Mouse (Mus musculus): ENCODE data around the gene Tesmin.

Tesmin gene

DNA sequence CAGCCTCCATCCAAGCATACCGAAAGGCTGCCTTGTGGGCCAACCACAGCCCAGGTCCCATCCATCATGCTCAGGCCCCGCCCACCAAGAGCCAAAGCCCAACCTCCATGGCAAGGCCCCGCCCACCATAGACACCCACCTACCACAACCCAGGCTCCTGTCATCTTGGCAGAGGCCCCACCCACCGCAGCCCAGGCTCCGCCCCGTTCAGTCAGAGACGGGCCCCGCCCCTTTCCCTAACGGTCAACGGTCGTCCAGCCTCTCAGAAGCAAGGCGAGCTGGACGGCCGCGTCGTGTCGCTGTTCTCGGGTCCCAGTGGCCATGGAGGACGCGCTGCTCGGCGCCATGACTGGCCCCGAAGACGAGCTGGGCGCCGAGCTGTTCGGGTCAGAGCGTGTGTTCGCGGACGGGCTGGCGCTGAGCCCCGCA, at the start of gene Tesmin:
Gene Tesmin, plus strand, starts transcription at position 229 of the 429 bp plus-strand sequence.
- DNase-seq (ENCODE audit: low spot score): peak; percentile 58

DNA sequence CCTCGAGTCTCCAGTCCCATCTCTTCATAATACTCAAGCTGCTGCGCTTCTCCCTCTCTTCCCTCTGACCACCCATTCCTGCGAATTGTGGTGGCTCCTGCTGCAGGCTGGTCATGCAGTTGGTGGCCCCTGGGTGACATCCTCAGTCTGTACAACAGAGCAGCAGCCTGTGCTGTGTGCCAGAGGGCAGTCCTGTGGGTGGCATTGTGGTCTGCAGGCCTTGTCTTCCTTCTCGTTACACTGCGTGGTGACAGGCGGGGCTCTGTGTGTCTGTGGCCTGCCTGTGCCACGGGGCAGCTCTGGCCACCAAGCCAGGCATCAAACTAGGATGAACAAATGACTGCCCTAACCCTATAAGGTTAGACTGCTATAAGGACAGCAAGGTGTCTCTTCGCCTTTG, 49.5 kb upstream of the Tesmin start:
- no peak for DNase-seq (ENCODE audit: low spot score)

DNA sequence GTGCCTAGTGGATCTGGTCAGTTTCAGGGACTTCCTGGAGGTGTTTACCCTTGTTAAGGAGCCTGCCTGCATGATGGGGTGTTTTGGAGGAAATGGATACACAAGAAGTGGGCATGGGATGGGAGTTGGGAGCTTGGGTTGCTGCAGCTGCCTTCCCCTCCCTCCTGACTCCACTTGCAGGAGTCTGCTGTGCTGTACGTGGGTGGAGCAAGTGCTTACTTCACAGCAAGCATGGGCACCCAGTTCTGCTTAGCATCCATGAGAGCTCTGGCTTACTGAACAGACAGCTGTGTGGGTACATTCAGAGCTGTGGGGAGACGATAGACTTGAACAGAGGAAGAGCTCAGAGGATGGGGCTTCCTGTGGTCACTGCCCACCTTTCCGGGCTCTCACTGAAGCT, 47.6 kb upstream of the Tesmin start:
- no peak for DNase-seq (ENCODE audit: low spot score)

DNA sequence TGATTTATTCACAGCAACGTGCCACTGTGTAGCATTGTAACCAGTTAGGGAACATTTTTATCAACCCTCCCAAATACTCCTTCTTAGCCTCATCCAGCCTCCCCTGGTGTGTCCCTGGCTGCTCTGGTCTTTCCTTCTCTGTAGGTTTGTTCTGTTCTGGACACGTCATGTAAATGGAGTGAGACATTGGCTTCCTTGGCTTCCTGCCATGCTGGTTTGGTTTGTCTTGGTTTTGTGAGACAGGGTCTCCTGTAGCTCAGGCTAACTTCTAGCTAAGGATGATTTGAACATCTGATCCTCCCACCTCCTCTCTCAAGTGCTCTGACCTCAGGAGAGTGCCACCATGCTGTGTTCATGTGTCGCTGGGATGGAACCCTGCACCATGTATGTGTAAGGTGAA, 44.7 kb upstream of the Tesmin start:
- DNase-seq (ENCODE audit: low spot score): no peak

DNA sequence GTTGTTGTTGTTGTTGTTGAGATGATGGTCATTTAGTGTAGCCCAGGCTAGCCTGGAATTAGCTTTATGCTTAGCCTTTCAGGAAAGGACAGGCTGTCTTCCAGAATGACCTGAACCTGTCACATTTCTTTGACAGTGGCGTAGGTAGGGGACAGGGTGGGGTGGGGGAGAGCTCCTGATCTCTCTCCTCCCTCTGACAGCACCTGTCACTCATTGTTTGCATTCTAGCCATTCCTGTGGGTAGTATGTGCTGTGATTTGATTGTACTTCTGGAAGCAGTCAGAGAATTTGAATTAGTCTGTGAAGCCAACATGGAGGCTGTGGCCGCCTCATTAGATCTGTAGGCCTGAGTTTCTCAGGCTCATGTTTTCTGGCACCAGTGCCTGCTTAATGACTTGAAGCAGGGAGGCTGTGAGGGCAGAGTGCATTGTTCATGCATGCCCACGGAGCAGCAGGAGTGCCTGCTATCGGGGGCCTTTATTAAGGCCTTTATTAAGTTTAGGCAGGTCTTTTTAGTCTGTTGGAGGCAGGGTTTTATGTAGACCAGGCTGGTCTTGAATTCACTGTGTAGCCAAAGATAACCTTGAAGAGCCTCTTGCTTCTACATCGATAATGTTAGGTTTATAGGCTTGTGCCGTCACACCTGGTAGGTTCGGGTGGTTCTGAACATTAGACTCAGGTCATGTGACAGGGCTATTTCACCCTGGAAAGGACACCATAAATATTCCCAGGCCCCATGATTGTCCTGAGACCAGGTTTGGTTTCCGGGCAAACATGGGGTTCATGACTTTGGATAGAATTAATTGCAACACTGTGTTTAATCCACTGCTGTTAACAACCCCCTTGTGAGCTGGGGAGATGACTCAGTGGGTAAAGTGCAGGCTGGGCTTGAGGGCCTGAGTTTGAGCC, 43.8 kb upstream of the Tesmin start:
- DNase-seq (ENCODE audit: low spot score): no peak

DNA sequence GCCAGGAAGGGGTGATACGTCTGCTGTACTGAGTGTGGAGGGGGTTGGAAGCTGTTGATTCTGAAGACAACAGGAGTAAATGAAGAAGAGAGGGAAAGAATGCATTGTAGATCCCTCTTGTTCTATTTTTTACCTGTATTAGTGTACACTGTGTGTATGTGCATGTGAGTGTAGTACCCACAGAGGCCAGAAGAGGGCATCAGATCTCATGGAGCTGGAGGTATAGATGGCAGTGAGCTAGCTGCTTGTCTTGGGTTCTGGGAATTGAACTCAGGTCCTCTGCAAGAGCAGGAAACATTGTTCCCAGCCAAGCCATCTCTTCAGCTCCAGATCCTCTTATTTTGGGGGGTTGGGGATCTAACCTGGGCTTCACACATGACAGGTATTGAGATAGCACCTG, 40.9 kb upstream of the Tesmin start:
- DNase-seq (ENCODE audit: low spot score): no peak

DNA sequence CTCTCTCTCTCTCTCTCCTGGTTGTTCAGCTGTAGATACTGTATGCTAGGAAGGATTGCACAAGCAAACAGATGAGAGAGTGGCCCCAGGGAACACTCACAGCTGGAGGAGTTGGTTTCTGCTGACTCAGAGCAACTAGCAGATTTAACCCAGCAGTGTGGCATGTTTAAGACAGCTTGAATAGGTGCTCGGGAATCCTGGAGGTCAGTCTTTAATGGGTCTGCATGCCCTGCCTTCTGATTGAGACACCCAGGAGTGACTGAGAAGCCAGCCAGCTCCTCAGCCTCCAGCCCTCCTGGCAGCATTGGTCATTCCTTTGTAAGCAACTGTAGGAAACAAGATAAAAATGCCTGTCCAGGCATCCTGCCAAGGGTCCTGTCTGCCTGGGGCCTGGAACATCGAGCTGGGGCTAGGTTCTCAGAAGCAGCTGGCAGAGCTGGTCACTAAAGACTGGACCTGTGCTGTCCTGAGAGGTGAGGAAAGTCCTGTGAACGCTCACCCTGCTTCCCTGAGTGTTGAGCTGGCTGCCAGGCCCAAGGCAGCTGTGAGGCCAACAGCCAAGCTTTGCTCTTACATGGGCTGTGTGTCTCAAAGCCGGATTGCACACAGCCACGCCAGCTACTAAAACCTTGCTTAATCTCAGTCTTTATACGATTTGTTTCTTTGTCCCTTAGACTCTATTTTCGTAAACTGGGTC, 35.1 kb upstream of the Tesmin start:
- peak; percentile 22 for DNase-seq (ENCODE audit: low spot score)

DNA sequence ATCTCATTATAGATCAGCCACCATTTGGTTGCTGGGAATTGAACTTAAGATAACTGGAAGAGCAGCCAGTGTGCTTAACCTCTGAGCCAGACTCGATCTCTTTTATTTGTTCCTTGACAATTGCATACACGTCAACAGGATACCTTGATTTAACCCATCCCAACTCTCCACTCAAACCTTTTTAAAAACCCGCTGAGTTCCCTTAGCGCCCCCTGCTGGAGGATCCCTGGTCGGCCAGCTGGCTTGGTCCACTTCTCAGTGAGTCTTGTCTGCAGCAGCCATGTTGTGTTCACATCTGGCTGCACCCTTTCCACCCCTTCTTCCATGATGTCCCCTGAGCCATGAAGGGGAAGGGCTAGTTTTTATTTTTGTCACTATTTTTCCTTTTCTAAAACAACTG, 33.6 kb upstream of the Tesmin start:
- no peak for DNase-seq (ENCODE audit: low spot score)

DNA sequence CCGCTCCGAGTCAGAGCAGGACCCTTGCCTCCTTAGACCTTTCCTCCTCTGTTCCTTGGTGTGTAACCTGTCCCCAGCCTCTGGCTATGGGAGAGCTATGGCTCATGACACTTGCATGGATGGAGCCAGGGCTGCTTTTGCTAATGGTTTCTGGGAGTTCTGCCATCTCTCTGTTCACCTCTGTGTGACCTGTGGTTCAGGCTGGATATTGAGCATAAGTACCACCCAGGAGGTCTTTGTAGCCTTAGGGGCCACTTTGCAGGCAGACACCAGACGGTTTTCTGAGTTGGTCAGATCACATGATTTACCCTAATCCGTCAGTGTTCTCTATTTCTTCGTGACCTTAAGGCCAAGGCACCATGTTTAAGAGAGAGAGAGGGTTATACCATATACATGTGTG, 32.1 kb upstream of the Tesmin start:
- no peak for DNase-seq (ENCODE audit: low spot score)

DNA sequence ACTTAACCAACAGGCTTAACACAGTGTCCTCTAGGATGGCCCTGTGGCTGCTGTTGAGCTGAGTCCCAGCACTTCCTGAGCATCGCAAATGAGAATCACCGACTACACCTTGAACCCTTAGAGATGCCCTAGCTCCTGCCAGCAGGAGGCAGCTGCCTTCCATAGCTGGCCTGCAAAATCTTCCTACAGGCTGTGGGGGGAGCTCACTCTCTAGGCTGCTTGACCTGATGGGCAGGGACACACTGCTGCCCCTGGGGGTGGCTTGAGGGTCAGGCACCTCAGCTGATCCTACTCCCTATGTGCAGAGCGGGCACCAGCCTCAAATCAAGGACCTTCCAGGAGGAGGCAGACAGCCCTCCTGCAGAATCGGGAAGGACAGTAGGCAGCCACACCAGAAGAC, 31.0 kb upstream of the Tesmin start:
- no peak for DNase-seq (ENCODE audit: low spot score)

DNA sequence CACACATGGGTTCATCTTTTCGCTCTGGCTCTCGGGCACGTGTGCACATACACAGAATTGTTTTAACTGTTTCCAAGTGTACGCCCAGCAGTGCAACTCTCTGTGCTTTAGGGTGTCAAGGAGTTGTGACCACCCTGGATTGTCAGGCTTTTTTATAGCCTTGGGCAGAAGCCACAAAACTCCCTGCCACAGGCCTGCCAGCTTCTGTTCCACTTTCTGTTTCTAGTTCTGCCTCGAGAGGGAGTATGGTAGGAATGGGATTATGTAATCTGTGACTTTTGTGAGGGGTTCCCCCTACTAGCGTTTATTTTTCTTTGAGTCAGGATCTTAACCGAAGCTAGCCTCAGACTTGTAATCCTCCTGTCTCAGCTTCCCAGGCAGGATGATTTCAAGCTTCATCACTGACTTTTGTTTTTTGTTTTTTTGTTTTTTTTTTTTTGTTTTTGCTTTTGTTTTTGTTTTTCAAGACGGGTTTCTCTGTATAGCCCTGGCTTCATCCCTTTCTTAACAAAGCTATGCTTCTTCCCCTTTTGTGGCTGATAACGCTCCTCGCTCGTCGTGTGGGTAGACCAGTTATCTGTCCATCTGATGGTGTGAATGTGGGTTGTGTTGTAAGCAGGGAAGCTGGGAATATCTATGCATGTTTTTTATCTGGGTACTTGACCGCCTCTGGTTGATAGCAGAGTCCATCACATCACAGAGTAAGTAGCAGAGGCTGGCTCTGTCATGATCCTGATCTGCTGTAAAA, 28.6 kb upstream of the Tesmin start:
- no peak for DNase-seq (ENCODE audit: low spot score)

DNA sequence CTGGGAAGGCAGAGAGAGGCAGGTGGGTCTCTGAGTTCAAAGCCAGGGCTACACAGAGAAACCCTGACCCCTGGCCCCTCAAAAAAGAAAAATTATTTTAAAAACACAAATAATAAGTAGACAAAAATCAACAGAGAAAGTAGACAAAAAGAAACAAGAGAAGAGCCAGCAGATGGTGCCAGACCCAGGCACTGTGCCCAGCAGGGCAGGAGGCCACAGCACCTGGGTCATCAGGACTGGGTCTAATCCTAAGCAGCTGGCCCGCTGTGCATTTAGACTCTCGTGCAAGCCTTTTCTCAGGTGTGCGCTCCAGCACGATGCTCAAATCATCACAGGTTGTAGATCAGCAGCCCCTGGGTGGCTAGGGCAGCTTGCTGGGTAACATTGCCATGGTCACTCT, 25.1 kb upstream of the Tesmin start:
- DNase-seq (ENCODE audit: low spot score): no peak

DNA sequence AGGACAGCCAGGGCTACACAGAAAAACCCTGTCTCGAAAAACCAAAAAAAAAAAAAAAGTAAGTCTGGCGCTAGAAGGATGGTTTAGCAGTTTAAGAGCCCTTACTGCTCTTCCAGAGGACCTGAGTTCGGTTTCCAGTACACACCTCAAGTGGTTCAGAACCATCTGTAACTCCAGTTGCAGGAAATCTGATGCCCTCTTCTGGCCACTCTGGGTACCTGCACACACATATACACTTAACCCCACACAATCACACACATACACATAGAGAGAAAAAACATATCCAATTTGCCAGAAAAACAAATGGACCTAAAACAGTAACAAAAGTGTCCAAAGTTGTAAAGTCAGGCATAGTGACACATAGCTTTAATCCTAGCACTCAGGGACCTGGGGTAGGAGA, 23.6 kb upstream of the Tesmin start:
- DNase-seq (ENCODE audit: low spot score): no peak

DNA sequence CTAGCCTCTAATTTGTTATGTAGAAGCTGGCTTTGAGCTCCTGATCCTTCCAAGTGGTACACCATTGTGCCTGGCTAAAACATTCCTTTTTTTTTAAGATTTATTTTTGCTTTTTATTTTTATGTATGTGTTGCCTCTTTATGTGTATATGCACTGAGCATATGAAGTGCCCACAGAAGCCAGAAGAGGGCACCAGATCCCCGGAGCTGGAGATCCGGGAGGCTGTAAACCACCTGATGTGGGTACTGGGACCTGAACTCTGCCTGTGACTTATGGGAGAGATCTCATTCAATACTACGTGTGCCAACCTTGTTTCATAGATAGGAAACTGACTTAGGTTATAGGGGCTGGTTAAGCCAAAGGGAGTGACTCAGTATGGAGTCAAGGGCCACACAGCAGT, 20.4 kb upstream of the Tesmin start:
- DNase-seq (ENCODE audit: low spot score): no peak

DNA sequence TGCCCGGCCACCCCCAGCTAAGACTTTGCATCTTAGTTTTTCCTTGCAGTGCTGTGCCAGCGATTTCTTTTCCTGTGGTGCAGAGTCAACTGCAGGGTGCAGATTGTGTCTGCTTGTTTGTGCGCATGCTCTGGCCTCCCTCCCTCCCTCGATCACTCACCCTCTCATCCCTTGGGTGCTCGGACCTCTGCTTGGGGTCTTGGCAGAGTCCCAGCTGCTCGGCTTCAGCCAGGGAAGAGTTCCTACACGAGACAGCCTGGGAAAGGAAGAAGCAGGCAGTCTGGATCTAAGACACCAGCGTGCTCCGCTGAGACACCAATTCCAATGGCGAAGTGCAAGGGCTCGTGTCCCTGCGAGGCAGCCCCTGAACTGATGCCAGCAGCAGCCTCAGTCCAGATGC, 15.3 kb upstream of the Tesmin start:
- no peak for DNase-seq (ENCODE audit: low spot score)

DNA sequence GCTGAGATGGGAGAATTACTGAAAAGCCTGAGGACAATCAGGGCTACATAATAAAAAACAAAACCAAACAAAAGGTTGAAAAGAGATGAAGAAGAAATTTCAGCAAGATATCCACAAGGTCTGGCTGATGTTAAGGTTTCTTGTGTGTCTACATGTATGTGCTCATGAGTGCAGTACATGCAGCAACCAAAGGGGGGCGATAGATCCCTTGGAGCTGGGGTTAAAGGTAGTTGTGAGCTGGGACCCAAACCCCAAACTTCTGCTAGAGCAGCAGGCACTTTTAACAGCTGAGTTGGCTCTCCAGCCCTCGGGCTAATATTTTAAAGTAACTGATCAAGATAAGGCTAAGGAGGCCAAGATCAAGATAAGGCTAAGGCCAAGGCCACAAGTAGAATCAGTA, 14.6 kb upstream of the Tesmin start:
- no peak for DNase-seq (ENCODE audit: low spot score)

DNA sequence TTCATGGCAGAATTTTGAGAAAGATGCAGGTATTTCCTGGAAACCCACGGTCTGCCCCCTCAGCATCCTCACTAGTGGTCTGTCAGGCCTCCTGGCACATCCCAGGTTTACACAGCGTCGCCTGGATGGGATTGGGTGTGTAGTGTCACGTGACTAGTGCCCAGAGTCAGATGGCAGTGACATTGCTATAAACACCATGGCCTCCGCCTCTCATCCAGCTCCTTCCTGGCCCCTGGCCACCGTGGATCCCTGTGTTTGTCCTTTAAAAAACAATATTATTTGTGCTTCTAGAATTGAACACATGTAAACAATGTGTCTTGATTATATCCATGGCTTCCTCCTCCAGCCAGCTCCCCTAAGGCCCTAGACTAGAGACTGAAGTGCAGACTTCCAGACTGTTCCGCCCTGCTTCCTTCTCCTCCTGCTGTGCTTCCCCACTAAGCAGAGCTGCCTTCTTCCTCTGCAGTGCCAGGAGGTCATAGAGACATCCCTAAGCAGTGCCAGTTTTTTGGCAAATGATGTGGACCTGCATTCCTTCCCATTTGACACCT, 12.6 kb upstream of the Tesmin start:
- DNase-seq (ENCODE audit: low spot score): no peak

DNA sequence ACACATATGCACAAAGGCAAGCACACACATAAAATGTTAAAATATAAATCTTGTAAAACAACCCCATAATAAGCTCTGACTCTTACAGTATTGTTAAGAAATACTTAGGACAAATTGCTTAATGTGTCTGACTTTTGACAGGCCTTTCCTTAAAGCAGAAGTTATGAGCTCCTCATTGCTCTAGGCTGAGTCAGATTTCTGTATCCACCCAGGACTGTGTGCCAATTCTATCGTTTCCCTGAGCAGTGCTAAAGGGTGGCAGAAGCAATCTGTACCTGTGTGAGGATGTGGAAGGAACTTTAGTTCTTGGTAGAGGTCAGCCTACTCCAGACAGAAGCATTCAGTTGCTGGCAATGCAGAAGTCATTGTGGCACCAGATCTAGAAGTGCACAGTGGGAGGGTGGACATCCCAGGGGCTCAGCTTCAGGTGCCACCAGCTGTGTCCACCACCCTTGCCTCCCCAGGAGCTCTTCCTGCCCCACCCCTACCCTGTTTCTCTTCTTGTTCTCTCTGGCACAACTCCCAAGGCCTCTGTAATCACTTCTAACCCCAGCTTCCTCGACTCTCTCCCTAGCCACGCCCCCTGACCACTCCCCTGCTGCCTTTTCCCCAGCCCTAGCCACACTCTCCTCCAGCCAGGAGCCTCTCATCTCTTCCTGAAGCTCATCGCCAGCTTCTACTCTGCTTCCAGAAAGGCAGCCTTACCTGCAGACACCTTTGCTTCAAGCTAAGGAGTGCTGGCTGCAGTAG, 11.5 kb upstream of the Tesmin start:
- DNase-seq (ENCODE audit: low spot score): no peak

DNA sequence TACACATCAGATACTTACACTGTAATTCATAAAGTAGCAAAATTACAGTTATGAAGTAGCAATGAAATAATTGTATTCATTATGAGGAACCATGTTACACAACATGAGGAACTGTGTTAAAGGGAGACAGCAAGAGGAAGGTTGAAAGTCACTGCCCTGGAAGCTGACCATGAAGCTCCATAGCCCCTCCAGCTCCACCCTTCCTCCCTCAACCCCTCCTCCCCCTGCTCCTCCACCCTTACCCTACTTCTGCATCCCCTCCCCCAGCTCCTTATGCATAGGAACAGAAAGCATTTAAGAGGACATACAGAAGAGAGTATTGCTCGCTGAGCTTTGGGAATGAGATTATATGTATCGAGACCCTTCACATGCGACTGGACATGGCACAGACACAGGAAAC, 10.0 kb upstream of the Tesmin start:
- DNase-seq (ENCODE audit: low spot score): no peak

DNA sequence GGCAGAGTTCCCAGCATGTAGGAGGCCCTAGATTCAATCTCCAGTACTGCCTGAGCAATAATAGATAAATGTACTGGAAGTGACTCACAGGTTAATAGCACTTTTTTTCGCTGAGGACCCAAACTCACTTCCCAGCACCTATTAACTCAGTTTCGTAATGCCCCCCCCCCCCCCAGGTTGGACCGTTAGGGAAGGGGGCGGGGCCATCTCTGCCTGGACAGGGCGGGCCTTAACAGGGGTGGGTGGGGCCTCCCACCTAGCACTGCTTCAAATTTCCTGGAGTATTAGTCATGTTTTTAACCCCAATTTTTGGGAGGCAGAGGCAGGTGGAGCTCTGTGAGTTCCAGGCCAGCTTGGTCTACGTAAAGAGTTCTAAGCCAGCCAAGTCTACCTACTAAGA, 596 bp upstream of the Tesmin start:
- DNase-seq (ENCODE audit: low spot score): no peak

DNA sequence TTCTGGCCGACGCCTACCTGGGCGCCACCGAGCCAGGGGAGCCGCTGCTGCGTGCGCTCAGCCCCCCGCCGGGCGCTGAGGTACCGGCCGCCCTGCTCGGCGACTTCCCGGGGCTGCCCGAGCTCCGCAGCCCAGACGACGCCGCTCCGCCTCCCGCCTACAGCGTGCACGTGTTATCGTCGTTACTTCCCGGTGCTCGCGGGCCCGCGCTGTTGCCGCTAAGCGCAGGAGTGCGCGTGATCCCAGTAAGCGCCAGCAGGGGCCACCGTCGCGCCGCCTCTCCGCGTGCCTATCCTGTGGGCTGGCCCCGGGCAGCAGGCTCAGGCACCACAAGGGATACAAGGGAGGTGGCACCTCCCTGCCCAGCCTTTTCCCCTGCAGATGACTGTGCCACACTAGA, 432 bp downstream of the Tesmin start:
- DNase-seq (ENCODE audit: low spot score): peak; percentile 62

DNA sequence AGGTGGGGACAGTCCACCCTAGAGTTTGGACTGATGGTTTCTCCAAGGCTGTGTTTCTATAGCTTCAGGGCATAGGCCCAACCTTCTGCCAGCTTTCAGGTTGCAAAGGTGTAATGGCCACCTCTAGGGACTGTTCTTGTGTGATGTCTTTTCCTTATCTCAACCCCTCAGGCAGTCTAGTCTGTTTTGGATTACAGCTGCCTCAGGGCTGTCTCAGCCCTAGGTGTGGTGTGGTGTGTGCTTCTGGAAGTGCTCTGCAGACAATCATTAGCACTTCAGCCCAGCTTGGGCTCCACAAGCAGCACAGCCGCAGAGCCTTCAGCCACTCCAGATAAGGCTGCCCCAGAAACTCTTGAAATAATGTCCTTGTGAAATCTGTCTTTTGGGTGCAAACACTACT, 3.7 kb downstream of the Tesmin start:
- no peak for DNase-seq (ENCODE audit: low spot score)
